Mouse (Mus musculus) hindlimb bud, embryonic 11.5 days (tissue): ENCODE measurements around the gene Lrrk1.

Source experiments
- DNase-seq: peaks from one replicate; pipeline ENCODE4 v3.0.0-alpha.2; 2012; ENCODE audit warnings: low read depth, low spot score; ENCODE audit errors: extremely low spot score

Gene Lrrk1

DNA sequence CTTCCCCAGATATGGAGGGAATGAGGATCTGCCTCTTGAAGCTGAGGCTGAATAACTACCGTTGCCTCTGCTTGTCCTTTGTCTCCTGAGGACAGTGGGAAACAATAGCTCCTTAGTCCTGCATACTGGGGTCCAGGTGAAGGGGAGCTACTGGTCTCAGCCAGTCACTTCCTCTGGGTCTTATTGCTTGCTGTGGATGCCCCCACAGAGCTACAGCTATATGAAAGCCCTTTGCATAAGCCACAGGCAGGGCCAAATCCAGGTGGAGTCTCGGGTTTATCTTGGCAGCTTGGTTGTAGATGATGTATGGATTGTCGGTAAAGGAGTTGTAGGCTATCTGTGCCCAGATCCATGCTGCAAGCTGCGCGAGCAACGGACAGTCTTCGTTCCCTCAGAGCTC is 158.7 kb downstream of the Lrrk1 start:
- no peak for DNase-seq

DNA sequence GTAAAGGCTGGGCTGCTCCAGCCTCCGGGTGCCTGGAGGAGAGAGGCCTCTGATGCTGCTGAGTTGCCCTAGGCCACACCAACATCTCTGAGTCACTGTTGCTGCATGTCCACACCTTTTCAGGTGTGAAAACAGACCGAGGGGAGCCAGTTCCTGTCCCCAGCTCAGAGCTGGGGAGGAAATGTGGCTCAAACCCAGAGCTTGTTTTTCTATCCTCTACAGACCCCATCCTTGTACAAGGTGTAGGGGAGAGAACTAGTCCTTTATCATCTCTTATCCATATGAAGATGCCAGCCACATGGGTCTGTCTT is 159.6 kb downstream of the Lrrk1 start:
- no peak for DNase-seq

DNA sequence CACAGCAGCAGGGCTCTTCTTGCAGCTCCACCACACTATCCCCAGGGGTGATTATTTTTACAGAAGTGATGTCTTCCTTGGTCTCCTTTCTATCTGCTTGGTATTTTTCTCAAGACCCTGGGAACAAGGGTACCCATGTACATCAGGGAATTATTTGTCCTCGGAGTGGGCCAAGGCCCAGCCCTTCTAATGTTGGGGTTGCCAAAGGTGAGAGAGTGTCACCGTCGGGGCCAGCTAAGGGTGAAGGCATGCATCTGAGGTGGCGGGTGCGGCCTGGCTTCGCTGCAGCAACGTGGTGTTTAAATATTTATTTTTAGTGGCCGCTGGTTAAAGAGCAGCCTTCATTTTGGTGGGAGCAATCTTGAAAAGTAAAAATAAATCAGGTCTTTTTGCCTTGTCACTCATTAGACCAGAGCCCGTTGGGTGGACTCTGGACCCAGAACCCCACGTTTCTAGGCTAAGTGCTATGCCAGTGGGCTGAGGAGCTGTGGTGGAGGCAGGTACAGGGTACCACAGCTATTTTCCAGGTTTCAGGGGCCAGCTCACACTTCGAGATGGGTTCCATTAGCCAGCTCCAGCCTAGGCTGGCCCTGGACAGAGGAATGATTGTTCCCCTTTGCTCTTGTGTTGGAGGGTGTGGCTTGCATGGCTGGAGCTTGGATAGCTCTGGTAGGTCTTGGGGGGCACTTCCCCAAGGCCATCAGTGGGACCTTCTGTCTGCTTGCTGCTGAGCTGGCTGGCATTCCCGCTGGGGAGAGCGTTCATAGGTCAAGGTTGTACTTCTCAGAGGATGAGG is 160.1 kb downstream of the Lrrk1 start:
- no peak for DNase-seq

DNA sequence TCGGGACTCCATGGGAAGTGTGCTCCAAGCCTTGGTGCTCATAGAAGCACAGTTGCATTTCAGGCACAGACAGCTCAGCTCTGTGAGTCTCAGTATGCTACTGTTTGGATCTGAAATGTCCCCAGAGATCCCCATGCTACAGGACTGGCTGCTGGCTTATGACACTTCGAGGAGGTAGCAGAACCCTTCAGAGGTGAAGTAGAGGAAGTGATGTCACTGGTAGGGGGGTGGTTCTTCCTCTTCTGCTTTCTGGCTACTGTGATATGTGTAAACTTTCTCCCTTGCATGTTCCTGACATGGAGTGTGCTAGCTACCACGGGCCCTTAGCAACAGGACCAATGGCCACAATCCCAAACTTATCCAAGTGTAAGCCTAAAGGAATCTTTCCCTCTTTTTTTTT is 162.3 kb downstream of the Lrrk1 start:
- no peak for DNase-seq

DNA sequence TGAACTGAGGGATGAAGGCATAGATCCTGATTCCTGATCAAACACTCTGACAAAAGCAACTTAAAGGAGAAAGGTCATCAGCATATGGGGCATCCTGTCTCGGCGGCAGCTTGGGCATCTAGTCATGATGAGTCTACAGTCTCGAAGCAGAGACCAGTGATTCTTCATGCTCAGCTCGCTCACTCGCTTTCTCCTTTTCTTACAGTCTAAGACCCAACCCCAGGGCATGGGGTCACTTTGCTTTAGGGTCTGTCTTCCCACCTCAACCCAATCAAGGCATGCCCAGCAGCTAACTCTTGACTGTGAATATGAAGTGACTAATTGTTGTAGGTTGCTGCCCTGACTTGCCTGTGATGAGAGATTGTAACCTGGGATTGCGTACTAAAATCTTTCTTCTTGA is 163.6 kb downstream of the Lrrk1 start:
- no peak for DNase-seq

DNA sequence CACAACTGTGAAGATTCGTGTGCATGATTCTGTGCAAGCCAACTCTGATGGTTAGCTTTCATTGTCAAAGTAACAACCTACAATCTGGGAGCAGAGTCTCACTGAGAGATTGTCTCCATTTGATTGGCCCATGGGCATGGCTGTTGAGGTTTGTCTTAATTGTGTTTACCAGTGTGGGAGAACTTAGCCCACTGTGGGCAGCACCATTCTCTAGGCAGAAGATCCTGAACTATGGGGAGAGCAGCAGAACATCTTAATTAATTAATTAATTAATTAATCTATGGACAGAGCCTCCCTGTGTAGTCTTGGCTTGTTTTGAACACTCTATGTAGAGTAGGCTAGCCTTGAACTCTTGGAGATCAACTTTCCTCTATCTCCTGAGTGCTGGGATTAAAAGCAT is 164.4 kb downstream of the Lrrk1 start:
- DNase-seq = no peak

DNA sequence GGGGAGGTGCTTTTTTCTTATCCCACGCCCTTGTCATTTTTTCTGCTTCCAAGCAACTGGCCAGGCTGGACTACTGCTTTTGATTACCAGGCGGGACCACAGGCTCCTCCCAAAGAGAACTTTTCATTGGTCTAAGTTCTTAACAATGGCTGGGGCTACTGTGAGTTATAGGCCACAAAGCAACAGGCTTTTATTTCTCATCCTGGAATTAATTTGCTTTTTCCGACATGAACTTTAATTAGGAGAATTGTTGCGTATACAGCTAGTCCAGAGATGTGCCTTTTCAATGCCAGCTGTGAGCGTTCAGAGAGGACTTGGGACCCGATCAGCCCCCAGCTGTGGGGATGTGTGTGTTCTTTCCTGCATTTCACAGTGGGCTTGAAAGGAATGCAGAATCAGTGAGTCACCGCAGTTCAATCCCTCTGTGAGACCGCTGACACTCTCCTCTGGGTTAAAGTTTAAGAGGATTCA is 165.5 kb downstream of the Lrrk1 start:
- no peak for DNase-seq

DNA sequence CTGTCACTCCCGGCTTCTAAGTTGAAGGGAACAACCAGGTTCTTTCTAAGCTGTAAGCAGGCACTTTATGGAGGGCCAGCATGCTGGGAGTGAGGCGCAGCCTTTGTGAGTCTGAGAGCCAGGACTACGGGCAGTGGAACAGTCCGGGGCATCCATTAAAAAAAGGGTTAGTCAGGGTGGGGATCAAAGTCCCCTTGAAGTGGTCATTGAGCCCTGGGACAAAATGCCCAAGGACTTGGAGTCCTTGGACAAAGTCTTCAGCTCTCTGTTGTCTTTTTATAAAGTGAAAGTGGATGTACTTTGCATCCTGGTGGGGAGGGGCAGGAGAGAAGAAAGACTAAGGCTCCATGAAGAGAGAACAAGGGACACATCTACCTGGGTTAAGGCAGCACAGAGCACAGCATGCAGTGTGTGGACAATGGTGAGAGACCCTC is 168.3 kb downstream of the Lrrk1 start:
- DNase-seq = no peak

DNA sequence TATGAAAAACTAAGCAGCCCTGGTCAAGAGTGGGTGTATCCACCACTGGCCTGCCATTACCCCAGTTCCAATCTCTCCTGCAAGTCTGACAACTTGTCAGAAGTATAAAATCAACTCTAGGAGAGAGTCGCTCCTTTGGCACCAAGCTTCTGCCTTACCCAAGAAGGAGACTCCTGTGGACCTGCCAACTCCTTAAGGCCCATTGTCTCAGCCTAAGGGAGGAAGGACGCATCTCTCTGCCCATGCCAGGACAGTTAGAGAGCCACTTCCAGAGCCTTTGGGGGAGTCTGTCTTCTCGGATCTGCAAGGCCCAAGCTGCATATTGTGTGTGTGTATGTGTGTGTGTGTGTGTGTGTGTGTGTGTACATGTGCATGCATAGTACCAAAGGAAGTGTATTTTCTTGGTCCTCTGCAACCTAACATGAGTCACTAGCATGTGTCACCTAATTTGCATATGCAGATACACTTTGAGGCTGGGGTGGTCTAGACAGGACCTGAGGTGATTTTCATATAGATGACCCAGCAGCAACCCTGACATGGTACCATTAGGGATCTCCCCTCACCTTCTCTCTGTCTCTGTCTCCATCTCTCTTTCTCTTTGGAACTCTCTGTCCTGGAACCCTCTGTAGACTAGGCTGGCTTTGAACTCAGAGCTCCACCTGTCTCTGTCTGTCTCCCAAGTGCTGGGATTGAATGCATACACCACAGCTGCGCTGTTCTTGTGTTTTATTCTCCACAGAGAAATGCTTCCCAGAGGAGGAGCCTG is 168.9 kb downstream of the Lrrk1 start:
- DNase-seq = no peak

DNA sequence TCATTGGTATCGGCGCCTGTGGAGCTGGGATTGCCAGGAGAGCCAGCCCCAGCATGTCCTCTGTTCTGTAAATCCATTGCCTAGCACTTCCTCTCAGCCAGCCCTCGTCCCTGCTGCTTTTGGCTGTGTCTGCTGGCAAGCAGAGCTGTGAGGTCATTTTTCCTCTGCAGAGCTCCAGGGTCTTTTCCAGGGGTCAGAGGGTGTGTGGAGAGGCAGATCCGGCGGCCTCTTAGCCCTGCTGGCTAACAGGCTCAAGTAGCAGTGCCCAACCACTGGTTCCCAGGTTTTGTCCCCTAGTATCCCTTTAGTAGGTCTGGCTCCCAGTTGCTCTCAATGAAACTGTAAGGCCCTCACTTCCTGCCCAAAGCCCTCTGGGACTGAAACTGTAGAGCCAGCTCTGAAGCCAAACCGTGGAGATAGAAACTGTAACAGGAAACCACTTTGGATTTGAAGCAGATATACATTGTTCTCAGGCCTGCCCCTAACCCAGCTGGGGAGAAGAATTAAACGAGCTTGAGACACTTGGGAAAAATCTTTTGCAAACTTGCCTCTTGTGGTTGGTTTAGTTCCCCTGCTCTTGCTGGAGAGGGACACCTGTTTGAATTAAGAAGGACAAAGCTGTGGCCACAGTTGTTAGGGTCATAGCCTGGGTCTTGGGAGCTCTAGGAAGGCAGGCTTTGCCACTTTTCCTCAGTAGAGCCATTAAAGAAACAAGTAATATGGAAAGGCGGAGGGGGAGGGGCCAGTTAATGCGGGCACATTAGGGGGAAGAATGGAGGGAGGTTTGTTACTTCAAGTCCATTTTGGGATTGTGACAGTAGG is 169.7 kb downstream of the Lrrk1 start:
- DNase-seq = no peak

DNA sequence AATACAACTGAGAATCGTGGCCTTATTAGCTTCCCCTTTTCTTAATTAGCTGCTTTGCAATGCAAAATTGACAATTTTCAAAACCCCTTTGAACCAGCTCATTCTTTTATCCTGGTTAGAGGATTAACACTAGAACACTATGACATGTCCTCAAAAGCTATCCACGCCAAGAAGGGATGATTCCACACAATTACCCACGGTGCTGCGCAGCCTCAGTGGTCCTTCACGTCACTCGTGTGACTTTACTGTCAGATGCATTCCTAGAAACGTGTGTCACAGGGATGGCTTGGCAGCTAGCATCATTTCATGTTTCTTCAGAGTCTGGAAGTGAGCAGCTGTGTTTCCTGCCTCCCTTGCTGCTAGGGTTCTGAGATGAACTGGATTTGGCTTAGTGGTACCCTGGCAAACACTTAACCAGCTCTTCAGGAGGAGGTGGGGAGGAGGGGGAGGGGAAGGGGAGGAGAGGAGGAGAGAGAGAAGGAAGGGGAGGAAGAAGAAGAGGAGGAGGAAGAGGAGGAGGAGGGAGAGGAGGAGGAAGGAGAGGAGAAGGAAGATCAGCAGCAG is 170.5 kb downstream of the Lrrk1 start:
- no peak for DNase-seq

DNA sequence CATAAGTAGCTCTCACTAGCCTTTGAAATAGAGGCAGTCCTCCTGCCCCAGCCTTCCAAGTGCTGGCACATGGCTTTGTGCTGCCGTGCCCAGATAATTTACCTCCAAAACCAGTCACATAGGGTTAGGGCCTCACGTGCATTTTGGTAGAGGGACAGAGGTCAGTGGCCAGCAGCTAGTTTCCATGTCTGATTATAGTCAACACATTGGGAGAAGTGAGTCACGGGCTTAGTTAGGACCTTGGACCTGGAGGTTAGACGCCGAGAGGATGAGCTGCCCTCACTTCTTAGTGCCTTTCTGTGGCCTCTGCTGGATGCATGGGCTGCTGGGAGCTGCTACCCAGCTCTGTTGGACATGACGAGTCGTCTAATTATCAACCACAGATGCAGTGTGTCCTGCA is 171.1 kb downstream of the Lrrk1 start:
- DNase-seq = no peak

DNA sequence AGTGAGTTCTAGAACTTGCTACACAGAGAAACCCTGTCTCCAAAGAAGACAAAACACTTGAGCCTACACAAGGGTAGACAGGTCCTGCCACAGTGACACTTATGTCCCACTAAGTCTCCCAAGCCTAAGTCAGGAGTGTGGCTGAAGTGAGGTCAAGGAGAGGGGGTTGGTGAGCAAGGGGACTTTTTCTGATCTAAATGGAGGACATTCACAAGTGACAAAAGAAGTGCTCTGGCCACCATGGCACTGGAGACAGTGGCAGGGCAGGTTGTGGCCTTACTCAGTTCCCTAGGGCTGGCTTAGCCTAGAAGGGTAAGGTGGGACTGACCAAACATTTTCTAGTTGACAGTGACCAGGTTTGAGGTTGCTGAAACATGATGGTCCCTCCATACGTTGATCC is 172.2 kb downstream of the Lrrk1 start:
- DNase-seq = no peak

DNA sequence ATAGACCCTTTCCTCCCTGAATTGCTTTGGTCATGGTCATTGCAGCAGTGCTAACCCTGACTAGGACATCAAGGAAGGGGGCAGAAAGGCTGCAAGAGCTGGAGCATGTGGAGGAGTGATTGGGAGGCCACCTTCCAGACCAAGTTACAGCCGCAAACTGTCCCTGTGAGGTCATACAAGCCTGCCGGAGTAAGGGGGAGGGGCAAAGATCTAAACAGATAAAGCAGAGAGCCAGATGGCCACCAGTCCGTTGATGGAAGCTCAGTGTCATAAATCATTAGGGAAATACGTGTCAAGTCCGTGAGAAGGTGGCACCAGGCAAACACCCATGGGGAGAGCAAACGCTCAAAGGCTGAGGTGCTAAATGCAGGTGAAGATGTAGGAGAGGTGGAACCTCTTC is 173.7 kb downstream of the Lrrk1 start:
- DNase-seq = no peak

DNA sequence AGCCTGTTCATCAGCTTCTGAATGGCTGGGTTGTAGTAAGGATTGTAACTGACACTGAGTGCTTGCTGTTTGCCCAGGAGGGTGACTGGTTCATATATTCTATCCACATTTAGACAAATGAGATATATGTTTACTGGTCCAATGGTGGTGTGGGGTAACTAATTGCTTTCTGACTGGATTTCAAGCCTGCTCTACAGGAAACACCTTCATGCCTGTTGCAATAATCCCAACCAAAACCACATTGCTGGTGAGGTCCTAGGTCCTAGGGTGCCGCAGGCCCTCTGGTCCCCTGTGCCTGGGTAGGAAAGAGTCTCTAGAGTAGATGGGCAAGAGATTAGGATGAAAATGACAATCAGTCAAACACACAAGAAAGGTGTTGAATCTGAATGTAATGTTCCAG is 175.3 kb downstream of the Lrrk1 start:
- no peak for DNase-seq

DNA sequence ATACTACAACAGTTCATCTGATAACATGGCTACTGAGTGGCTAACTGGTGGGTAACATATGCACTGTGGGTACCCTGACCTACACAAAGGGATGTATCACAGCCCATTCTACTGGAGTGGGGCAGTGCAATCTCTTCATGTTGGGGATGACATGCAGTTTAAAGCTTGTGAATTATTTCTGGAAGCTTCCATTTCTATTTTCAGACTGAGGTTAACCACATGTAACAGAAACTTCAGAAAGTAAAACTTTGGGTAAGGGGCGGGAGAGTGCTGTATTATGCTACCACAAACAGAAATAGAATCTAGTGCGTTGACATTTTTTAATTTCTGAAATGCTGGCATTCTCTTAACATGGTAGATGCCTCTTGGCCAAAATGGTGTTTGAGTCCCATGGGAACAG is 178.2 kb downstream of the Lrrk1 start:
- no peak for DNase-seq

DNA sequence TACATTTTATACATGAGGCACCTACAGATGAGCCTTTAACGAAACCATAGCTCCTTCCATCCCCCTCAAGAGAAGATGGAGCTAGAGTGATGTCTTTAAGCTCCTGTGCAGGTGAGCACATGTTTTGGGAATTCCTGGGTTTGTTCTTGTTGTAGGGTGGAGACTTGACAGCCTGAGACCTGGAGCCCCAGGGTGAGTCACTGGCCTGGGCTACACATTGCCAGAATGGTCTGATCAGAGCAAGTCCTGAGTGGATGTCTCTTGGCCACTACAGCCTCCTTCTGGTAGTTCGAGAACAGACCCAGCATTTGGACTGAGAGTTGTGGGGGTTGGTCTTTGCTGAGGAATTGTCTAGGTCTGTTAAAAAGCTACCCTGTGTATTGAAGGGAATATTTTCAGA is 186.5 kb downstream of the Lrrk1 start:
- no peak for DNase-seq

DNA sequence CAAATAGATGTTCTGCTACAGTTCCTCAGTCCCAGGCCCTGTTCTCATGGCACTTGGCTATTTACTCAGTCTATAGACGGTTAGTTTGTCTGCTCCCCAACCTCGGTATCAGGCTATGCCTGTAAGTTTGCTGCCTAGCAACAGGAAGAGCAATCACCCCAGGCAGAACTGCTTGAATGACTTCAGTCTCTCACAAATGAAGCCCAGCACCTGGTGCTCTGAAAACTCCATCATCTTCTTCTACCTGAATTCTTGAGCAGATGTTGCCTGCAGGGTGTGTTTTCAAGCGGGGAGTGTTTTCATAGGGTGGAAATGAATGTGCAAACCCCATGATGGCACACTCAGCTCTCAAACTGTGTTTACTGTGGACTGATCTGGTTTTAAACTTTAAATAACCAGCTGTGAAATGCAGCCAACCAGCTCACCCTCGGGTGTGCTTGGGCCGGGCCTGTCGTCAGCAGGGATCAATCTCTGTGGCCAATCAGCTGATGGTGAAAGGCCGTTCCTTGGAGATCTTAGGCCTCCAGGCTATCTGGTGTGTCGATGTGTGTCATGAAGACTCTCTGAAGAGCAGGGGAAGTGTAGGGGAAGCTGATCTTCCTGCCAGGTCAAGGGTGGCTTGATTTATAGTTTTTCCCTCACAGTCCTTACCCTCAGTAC is 187.2 kb downstream of the Lrrk1 start:
- no peak for DNase-seq

DNA sequence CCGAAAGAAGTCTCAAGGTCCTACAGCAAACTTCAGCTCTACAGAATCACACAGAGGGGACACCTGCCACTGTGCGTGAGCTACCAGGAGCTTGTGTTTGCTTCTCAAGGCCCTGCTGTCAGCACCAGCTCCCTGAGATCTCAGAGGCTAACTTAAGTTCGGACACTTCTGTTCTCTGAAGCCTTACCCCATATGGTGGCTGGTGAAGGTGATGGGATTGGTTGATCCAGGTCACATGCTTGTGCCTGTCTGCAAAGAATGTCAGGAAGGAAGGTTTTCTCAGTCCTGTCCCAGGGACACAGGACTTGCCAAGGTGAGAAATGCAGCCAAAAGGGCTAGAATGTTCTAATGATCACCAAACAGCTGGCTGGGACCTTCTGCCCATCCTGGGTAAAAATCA is 187.8 kb downstream of the Lrrk1 start:
- no peak for DNase-seq

DNA sequence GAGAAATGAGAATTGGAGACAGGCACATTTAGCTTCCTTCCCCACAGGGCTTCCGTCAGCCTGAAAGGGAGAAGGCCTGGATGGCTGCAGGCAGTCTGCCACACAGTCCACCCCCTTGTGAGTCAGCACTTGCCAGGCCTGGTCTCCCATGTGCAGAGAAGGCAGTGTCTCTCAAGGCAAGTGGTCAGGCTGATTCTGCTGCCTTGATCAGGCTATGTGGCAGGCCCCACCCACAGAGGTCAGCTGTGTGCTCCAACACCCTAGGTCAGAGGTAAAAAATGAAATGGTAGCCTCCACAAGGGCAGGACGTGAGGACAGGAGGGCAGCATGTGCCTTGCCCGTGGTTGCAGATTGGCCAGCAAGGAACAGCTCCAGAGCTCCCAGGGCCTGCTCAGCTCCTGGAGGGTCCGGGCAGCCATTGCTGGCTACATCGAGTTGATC is 188.7 kb downstream of the Lrrk1 start:
- DNase-seq = no peak

DNA sequence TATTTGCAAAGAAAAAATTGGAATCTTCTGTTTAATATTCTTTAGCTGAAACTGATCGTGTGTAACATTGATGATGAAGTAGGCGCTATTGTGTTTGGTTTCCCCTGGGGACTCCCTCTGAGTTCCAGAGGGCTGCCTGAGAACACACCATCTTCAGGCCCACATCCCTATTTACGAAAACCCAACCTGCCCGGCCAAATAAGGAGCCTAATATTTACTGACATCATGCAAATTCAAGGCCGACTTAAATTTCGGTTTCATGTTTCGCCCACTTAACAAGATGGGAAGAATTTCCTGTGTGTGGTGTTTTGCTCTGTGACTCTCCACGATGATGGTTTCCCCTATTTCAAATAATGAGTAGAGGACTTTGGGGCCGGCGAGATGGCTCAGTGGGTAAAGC is 189.7 kb downstream of the Lrrk1 start:
- DNase-seq = no peak
